Mouse (Mus musculus) kidney, postnatal 36 days (tissue): ENCODE data around the gene Ttc28.
"Not testable (repeated sequence)": the region's sequence is repeated elsewhere in the genome, so short reads cannot be mapped to it uniquely, and the experiment has no call there.

Source experiments
- DNase-seq, 2 experiments: peaks; one replicate each; pipeline ENCODE4 v3.0.0; 2021 to 2022; ENCODE audit warnings: mixed read lengths in 2 of 2

The Ttc28 gene

GRCm38 (mm10) chr5:111252147-111252546, 372.5 kb downstream of the Ttc28 start:
- no peak for DNase-seq

- DNase-seq = peak in 1 of 2 experiments; percentile 43
Measured at GRCm38 (mm10) chr5:111254362-111254761, 374.8 kb downstream of the Ttc28 start.

DNA sequence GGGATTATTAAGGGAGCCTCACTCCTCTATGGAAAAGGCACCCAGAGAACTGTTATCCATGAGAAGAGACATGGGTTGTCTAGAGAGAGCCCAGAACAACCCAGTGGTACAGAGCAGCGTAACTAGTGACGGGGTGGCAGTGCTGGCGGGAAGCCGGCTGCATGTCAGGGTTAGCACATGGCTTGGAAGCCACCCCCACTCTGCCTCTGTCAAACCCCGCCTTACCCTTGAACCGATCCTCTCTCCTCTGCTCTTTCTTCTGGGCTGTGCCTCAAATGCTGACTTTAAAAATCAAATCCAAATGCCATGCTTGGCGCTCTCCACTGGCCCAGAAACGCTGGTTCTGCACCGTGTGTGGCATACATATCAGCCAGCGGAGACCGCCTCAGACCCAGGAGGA, 375.2 kb downstream of the Ttc28 start:
- DNase-seq = no peak

DNA sequence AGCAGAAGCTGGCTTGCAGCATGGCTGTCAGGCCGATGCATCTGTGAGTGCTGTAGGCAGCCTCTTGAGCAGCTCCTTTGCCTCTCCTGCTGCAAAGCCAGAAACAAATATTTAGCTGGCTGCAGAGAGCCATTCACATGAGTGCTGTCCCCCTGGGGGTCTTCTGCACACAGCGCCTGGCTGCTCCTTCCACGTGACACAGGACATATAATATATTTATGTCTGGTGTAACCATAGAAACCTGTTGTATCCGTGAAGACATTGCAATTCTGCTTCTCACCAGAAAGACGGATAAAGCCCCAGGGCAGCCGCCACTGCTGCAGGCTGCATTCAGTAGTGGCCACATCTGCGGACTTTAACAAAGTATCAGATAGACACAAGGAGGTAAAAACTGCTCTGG, 376.6 kb downstream of the Ttc28 start:
- DNase-seq = no peak

- peak; percentile 69 to 89 for DNase-seq
Measured at GRCm38 (mm10) chr5:111257127-111257526, 377.5 kb downstream of the Ttc28 start.

GRCm38 (mm10) chr5:111261162-111261561, 381.6 kb downstream of the Ttc28 start:
- DNase-seq = not testable (repeated sequence)

- DNase-seq = peak; percentile 64 to 75
Measured at GRCm38 (mm10) chr5:111261733-111262573, 382.4 kb downstream of the Ttc28 start.

DNA sequence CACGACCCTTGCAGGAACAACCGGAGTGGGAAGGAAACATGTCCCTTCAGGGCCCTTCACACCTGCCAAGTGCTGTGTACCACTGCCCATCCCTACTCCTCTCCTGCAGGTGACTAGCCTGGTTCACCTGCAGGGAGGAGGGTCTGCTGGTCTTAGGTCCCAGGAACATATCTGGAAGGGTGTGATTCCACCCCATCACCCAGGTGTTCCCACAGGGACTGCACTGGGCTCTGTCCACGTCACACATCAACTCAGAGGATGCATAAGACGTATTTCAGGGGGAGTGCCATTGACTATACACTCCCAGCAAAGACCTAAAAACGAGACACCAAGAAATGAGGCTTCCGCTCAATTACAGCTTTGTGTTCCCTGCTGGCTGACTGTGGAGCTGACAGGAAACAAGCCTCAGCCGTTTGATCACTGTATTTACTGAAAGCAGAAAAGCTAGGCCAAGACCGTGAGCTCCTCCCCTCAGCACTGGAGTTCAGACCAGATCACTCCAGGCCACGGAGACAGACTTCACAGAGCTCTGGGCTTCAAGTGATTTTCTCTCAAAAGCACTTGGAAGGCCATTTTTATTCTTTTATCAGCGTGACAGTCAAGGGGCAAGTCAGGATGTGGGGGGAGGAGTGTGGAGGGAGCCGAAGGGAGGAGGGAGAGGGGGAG, 383.1 kb downstream of the Ttc28 start:
- peak; percentile 58 to 72 for DNase-seq

DNA sequence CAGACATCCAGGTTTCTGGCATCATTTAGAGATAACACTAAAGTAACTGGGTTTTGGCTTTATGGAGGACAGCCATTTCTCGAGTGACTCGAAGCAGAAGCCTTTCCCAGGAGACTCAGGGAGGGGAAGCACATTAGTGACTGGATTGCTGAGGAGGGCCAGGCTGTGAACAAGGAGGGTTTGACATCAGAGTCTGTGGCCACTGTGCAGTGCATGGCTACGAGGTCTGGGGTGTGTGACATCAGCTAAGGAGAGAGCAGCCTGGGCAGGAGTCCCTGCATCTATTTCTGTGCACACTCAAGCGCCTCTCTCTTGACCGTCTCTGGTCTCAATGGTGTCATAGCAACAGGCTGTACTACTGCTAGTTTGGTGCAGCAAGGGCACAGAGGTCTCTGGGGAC, 383.8 kb downstream of the Ttc28 start:
- DNase-seq = no peak

DNA sequence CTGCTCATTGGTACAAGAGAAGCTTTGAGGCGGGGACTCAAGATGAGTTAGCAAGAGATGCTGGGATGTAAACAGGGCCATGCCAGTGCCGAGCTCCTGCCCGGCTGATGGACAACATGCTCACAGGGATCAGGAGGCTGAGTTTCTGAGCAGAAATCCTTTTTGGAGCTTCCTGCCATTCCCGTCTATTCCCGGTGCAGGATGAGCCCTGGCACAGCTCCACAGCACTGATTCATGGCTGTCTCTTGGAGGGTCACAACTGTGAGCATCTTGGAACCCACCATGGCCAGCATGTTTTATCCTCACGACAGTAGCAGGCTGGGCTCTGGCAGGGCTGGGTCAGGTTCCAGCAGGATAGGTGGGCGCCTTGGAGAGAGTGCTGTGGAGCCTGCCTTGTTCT, 384.9 kb downstream of the Ttc28 start:
- peak in 1 of 2 experiments; percentile 49 for DNase-seq

GRCm38 (mm10) chr5:111266658-111267057, 387.1 kb downstream of the Ttc28 start:
- no peak for DNase-seq

GRCm38 (mm10) chr5:111267100-111267499, 387.5 kb downstream of the Ttc28 start:
- DNase-seq = peak; percentile 59 to 81

DNA sequence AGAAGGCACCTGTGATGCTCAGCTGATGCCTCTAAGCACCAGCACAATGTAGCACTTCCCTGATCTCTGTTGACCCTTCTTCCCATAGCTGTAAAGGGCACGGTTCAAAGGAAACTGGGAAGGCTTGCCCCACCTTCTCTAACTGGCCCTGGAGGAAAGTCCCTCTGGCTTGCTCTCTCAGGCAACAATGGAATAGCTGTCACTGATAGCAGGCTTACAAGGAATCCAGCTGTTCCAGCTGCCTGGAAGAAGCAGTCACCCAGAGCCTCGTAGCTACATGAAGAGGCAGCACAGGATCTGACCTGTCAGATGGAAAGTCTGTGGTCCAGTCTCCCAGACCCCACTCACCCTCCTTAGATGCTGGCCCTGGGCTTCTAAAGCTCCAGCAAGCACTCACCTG, 389.2 kb downstream of the Ttc28 start:
- no peak for DNase-seq

GRCm38 (mm10) chr5:111269613-111270205, 390.1 kb downstream of the Ttc28 start:
- DNase-seq = peak; percentile 81 to 93

DNA sequence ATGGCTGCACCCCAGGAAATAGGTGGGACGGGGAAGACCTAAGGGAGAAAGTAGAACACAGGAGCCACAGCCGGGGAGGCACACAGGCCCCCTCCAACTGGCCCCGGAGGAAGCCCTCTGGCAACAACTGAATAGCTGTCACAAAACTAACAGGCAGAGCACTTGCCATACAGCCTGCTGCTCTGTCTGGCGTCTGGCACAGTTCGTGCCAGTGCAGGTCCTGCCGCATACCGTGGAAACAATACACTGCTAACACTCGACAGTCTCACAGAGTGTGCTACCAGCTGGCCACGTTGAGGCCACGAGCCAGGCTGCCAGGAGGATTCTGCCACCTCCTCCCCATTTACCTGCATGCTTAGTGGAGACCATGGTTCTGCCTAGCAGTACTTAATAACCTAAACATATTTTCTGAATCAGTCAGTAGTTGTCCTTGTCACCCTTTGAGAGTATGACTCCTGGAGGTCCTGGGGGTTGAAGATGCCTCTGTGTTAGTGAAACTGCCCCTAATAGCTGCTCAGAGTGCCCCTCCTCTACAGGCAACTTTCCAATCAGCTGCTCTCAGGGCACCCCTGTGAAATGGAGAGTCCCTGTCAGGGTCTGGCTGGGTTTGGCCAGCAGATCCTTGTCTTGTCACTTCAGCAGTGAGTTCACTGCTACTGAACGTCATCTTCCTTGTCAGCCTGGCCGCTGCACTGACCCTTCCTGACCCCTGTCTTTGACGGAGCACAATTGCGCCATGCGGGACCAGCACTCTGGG, 390.8 kb downstream of the Ttc28 start:
- DNase-seq = no peak

- DNase-seq = peak; percentile 81 to 93
Measured at GRCm38 (mm10) chr5:111273589-111273988, 394.0 kb downstream of the Ttc28 start.

DNA sequence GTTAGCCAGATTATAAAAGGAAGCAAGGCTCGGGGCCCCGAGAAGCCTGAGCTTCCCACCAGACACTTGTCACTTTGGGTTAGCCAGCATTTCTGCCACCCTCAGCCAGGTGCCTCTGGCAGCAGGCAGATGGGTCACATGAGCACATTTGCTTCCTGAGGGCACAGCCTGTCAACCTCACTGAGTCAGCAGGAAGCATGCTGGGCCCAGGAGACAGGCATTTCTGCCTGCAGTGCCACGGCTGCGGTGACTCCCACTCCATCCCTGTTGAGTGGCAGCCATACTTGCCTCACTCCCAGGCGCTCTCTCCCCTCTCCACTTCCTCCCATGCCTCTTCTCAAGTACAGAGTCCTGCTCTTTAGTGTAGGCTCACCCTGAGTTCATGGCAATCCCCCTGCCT, 395.3 kb downstream of the Ttc28 start:
- DNase-seq = no peak

GRCm38 (mm10) chr5:111284420-111285175, 405.0 kb downstream of the Ttc28 start:
- DNase-seq = peak; percentile 47 to 68

GRCm38 (mm10) chr5:111287571-111287970, 408.0 kb downstream of the Ttc28 start:
- peak in 1 of 2 experiments; percentile 52 for DNase-seq

DNA sequence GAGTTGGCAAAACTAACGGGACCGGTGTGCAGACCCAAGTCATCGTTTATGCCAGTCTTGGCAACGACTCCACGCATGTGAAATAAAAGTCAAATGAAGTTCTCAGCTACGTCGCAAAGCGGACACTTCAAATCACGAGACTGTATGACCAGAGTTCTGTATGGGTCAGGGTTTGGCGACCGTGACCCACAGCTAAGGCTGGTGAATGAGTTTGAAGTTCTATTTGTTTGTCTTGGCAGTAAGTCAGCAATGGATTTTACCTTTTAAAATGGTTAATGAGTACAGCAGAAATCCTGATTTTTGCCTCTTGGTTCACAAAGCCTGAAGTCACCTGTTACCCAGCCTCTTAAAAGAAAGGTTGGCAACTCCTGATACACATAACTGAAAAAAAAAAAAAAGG, 408.9 kb downstream of the Ttc28 start:
- peak; percentile 73 to 75 for DNase-seq

- DNase-seq = no peak
Measured at GRCm38 (mm10) chr5:111290071-111290470, 410.5 kb downstream of the Ttc28 start.

GRCm38 (mm10) chr5:111291639-111292038, 412.0 kb downstream of the Ttc28 start:
- DNase-seq = no peak
